Mouse (Mus musculus): ENCODE measurements at regions not wholly inside any gene's neighbourhood (a gene's known extent, or its start where the extent isn't known, plus 50 kb on each side); places are given as distances from the start of the nearest gene placed in this dataset.
A peak's percentile ranks its signal among the peaks of the same experiment; 100 is the strongest.
"Not testable (repeated sequence)": the region's sequence is repeated elsewhere in the genome, so short reads cannot be mapped to it uniquely, and the experiment has no call there.

DNA sequence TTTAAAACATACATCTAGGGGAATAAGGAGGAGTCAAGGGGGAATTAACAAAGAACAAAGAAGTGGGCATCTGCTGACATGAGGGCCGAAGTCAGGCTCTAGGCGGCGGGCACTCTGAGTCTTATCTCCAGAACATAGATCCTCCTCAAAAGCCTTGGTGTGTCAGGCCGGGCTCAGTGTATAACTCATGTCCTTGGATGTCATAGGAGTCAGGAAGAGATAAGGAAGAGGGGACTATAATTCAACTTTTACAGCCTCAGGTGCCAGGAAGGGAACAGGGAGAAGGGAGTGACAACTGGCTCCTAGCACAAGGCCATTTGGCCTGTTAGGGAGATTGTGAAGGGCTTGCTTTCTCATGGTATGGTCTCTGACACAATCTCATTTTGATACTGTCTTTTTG, 185.9 kb upstream of the Ube2e2 start:
- ATAC-seq (ENCODE audit: insufficient number of reproducible peaks, low FRiP score, low TSS enrichment, low read depth); H3K27ac ChIP-seq; H3K4me1 ChIP-seq; H3K4me3 ChIP-seq; H3K27me3 ChIP-seq; H3K9ac ChIP-seq; H3K36me3 ChIP-seq; H3K9me3 ChIP-seq; H3K4me2 ChIP-seq: not testable (repeated sequence)
- 89% methylated on average over 4 of the region's 4 CpGs for WGBS

DNA sequence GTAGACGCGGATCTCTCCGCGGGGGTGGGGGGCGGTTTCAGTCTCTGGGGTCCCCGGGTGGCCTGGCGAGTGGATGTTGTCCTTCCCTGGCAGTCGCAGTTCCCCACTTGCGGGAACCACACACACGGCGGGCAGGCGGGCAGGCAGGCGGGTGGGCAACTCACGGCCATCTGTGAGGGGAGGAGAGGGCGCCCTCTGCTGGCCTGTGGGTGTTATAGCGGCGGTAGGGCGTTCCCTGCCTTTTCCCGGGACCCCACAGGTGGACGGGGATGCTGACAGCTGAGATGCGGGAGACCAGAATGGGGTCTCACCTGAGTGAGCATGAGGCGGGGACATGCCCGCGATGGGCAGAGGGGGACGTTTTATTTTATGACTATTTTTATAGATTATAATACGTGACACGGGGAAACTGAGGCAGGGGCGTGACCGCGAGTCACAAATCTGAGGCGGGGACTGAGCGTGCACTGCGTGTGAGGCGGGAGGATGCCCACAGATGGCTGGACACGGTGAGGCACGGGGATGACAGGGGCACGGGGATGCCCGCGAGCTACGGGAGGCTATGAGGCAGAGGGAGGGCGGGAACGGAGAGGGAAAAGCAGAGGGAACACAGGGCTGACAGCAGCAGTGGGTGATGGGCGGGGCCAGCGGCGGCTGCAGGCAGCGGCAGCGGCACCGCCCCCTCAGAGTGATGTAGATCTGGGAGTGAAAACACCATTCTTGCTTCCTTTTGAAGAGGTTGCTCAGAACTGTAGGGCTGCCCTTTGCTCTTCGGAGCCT, 148.1 kb upstream of the Ube2e2 start:
- peak; percentile 61; the same call in 1 of the 2 replicates for ATAC-seq (ENCODE audit: insufficient number of reproducible peaks, low FRiP score, low TSS enrichment, low read depth)
- H3K9ac ChIP-seq, result no peak overlapping the region
- no peaks in the 10 kb centered on the region for H3K36me3 ChIP-seq
- H3K4me2 ChIP-seq, result peak overlapping the region; percentile 86
- peak overlapping the region; percentile 40 for H3K4me3 ChIP-seq
- no peaks in the 10 kb centered on the region for H3K27me3 ChIP-seq
- peaks cover 9% of the 10 kb centered on the region for H3K4me1 ChIP-seq
- H3K27ac ChIP-seq, result no peak overlapping the region
- no peaks in the 10 kb centered on the region for H3K9me3 ChIP-seq
- 3% methylated on average over 49 of the region's 49 CpGs for WGBS

DNA sequence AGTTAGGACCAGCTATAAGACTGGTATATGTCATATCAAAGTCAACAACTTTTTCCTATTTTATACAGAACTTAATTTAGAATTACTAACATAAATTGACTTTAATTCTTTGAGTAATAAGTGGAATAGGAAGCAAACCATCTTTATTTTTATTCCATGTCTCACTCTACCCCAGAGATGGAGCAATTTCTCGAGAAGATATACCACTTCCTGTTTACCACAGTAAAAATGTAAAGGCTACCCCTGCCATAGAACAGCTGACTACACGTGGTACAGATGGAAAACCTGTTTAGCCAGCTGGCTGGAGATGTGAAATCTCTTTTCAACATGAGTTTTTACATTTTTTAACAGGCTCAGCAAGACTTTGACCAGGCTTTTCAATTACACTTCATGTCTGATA, 126.0 kb upstream of the Ube2e2 start:
- no peaks in the 10 kb centered on the region for H3K4me1 ChIP-seq
- H3K9ac ChIP-seq, result no peak overlapping the region
- 17% methylated on average over 2 of the region's 2 CpGs for WGBS
- no peaks in the 10 kb centered on the region for H3K27me3 ChIP-seq
- no peaks in the 10 kb centered on the region for H3K9me3 ChIP-seq
- H3K4me2 ChIP-seq, result no peak overlapping the region
- H3K27ac ChIP-seq, result no peak overlapping the region
- no peaks in the 10 kb centered on the region for H3K36me3 ChIP-seq
- ATAC-seq (ENCODE audit: insufficient number of reproducible peaks, low FRiP score, low TSS enrichment, low read depth), result no peak
- no peak overlapping the region for H3K4me3 ChIP-seq

DNA sequence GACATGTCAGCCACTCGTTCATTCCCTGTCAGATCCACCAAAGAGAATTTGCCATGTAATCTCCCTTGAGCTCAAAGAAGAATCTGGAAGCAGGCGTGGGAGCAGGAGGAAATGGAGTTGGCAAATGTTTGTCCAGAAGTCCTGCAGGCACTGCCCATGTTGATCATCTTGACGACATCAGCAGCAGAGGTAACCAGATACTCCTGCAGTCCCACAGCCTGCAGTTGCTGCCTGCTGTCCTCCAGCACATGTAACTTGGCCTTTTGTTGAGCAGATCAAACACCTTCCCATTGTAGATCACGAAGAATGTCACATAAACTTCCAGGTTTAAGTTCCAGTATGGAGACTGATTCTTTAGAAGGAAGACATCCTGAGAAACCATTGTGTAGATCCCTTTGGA, 121.3 kb upstream of the Ube2e2 start:
- Histone ChIP-seq H3K27ac (no peak overlapping the region), H3K9ac (no peak overlapping the region), H3K4me3 (no peak overlapping the region), H3K4me2 (no peak overlapping the region), H3K4me1 (no peaks in the 10 kb centered on the region), H3K27me3 (no peaks in the 10 kb centered on the region), H3K36me3 (no peaks in the 10 kb centered on the region), H3K9me3 (no peaks in the 10 kb centered on the region)
- WGBS, result 50% methylated on average over 4 of the region's 4 CpGs
- ATAC-seq (ENCODE audit: insufficient number of reproducible peaks, low FRiP score, low TSS enrichment, low read depth), result no peak

DNA sequence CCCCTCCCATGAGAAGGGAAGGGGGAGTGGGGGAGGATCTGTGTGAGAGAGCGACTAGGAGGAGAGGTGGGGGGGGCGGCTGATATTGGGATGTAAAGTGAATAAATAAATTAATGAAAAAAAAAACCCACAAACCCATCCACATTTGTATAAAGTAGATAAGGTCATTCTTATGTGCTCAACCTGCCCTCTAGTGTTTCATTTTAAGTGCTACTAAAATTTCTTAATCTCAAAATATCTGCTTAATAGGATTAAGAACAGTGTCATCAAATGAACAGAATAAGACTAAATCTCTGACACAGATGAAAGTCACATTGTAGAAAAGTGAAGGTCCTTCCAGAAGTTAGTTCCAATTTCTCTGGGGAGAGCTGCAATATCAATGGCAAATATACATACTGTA, 119.5 kb upstream of the Ube2e2 start:
- not testable (repeated sequence) for H3K27me3 ChIP-seq; H3K4me3 ChIP-seq; H3K9ac ChIP-seq; ATAC-seq (ENCODE audit: insufficient number of reproducible peaks, low FRiP score, low TSS enrichment, low read depth); H3K36me3 ChIP-seq; H3K9me3 ChIP-seq; H3K4me1 ChIP-seq; H3K4me2 ChIP-seq; H3K27ac ChIP-seq
- WGBS, result 88% methylated on average over 2 of the region's 2 CpGs

DNA sequence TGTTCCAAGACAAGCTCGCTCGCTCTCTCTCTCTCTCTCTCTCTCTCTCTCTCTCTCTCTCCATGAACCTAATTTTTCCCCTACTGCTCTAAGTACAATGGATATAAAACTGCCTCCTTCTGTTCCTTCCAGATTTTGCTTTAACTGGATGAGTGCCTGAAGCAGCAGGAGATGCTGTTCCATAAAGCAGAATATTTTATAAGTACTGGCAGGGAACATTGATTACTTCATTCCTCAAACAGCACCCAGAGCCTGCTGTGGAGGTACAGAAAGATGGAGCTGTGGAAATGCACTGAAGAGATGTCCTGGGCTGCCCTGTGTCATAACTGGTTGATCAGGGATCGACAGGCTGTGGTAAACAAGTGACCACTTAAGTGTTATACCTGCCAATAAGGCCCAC, 89.8 kb upstream of the Ube2e2 start:
- H3K4me3 ChIP-seq, result no peak overlapping the region
- H3K4me2 ChIP-seq, result no peak overlapping the region
- no peak overlapping the region for H3K27ac ChIP-seq
- H3K9me3 ChIP-seq, result no peaks in the 10 kb centered on the region
- ATAC-seq (ENCODE audit: insufficient number of reproducible peaks, low FRiP score, low TSS enrichment, low read depth), result no peak
- H3K36me3 ChIP-seq, result no peaks in the 10 kb centered on the region
- 74% methylated on average over 3 of the region's 3 CpGs for WGBS
- no peaks in the 10 kb centered on the region for H3K4me1 ChIP-seq
- no peak overlapping the region for H3K9ac ChIP-seq
- no peaks in the 10 kb centered on the region for H3K27me3 ChIP-seq

DNA sequence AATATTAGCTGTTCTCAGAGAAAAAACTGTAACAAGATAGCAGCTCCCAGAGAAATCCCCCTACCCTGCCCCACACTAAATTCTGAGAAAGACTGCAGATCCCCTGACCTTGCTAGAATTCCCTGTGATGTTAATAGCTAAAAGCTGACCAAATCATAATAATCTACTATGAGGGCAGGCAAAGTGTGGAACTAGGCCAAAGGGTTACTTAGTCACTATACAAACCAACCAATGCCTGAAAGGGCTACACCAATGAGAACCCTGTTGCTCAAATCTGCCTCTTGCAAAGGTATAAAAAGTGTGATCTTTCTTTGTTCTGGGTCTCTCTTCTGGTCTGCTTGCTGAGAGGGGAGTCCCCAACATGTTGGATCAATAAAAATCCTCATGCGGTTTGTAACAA, 69.8 kb upstream of the Ube2e2 start:
- Histone ChIP-seq H3K4me3 (no peak overlapping the region), H3K27me3 (no peaks in the 10 kb centered on the region), H3K9me3 (no peaks in the 10 kb centered on the region), H3K9ac (no peak overlapping the region), H3K4me1 (no peaks in the 10 kb centered on the region), H3K36me3 (no peaks in the 10 kb centered on the region), H3K27ac (no peak overlapping the region), H3K4me2 (no peak overlapping the region)
- ATAC-seq (ENCODE audit: insufficient number of reproducible peaks, low FRiP score, low TSS enrichment, low read depth), result no peak
- 80% methylated on average over 1 of the region's 1 CpGs for WGBS

DNA sequence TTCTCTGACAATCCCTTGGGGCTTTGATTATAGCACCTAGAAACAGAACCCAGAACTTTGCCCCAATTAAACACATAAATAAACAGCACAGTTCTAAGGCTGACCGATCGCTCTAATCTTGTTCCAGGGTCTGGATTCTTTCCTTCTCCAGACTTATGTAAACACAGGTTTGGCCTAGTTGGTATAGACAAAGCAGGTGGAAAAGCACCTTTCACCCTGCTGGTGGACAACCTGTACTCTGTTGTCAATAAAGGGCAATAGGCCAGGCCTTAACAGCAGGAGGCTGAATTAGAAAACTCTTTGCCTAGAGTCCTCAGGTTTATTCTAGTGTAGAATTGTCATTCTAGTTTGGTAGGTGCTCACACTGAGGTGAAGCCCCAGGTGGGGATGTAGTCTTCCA, 69.2 kb upstream of the Ube2e2 start:
- no peaks in the 10 kb centered on the region for H3K27me3 ChIP-seq
- no peak overlapping the region for H3K27ac ChIP-seq
- no peak for ATAC-seq (ENCODE audit: insufficient number of reproducible peaks, low FRiP score, low TSS enrichment, low read depth)
- no peak overlapping the region for H3K4me2 ChIP-seq
- no peaks in the 10 kb centered on the region for H3K36me3 ChIP-seq
- H3K9me3 ChIP-seq, result no peaks in the 10 kb centered on the region
- H3K9ac ChIP-seq, result no peak overlapping the region
- H3K4me1 ChIP-seq, result no peaks in the 10 kb centered on the region
- 83% methylated on average over 2 of the region's 2 CpGs for WGBS
- H3K4me3 ChIP-seq, result no peak overlapping the region
